Mouse (Mus musculus) ES-E14 (cell line): ENCODE measurements around the gene Arhgef28.

Experiments used
- CHD2 ChIP-seq: IDR thresholded peaks from 2 replicates; pipeline ENCODE4 v1.6.1; 2014; ENCODE audit warnings: mild to moderate bottlenecking, low read depth, low read length, inconsistent platforms
- MAFK ChIP-seq: IDR thresholded peaks from 2 replicates; pipeline ENCODE4 v1.6.1; 2014; ENCODE audit warnings: mild to moderate bottlenecking, low read depth, low read length, inconsistent platforms; ENCODE audit not compliant: insufficient read depth
- ZC3H11A ChIP-seq: IDR thresholded peaks from 2 replicates; pipeline ENCODE4 v1.6.1; 2012; ENCODE audit warnings: low read depth, mild to moderate bottlenecking, inconsistent platforms, low read length, borderline replicate concordance
- ZNF384 ChIP-seq: IDR thresholded peaks from 2 replicates; pipeline ENCODE4 v1.6.1; 2012; ENCODE audit warnings: low read depth, low read length, inconsistent platforms

GRCm38 (mm10) chr13:98245386-98245785, 39.1 kb upstream of the Arhgef28 start:
- TF ChIP-seq ZC3H11A (no peak), MAFK (no peak), CHD2 (no peak), ZNF384 (no peak)
